26 mouse cellular contexts compared by ENCODE assay signal in genomic region chr17:65681516-65681915, GRCm38 (mm10). TPM values are rescaled to one million over a fixed set of nuclear protein-coding genes. Genes with fewer than 3 reads are reported as not detected.
DNase-seq lines count a peak whose midpoint lies in the region; ATAC-seq and TF ChIP-seq lines count a peak whose summit lies in the region.
"Had no signal": no experiment of that assay in that cellular context is flagged by ENCODE, and none has a peak within 500 bp of the region (broad histone marks: within the 10 kb centered on the region; RNA-seq: fewer than 3 reads in every experiment).

No protein-coding gene starts in this region.

- no peak overlapping the region for H3K9ac ChIP-seq in heart, adult 2 months (ENCODE audit: low read depth, low read length)
- H3K9ac ChIP-seq in intestine, postnatal 0 days (ENCODE audit: low read depth, low read length): no peak overlapping the region
- H3K9ac ChIP-seq: forebrain, embryonic 13.5 days; forebrain, postnatal 0 days; heart, embryonic 12.5 days; hindbrain, embryonic 15.5 days had no signal

- no peaks in the 10 kb centered on the region for H3K27me3 ChIP-seq in heart, embryonic 10.5 days (ENCODE audit: insufficient read depth, poor library complexity, severe bottlenecking)
- no peaks in the 10 kb centered on the region for H3K27me3 ChIP-seq in heart, adult 2 months (ENCODE audit: control insufficient read depth, insufficient read depth, low read length)
- H3K27me3 ChIP-seq in intestine, postnatal 0 days (replicated peaks; ENCODE audit: control insufficient read depth, insufficient read depth, low read length): no peaks in the 10 kb centered on the region
- H3K27me3 ChIP-seq: forebrain, embryonic 13.5 days; heart, embryonic 12.5 days; hindbrain, embryonic 15.5 days; Patski had no signal

- no peak for TF ChIP-seq POLR2A in heart, adult 2 months (IDR thresholded peaks at IDR 0.05; ENCODE audit: insufficient read depth, low read depth, low read length)

- H3K4me1 ChIP-seq in heart, embryonic 10.5 days: peaks cover 15% of the 10 kb centered on the region
- H3K4me1 ChIP-seq in heart, adult 2 months (ENCODE audit: control insufficient read depth, insufficient read depth, low read length): peaks cover 12% of the 10 kb centered on the region
- no peaks in the 10 kb centered on the region; the same call in 1 of the 2 replicates for H3K4me1 ChIP-seq in intestine, postnatal 0 days (replicated peaks; ENCODE audit: control insufficient read depth, insufficient read depth, low read length)

- intact Hi-C loops in heart, adult 2 months (cut with DNase I): no loop called here

- H3K4me3 ChIP-seq in heart, embryonic 10.5 days: no peak overlapping the region
- H3K4me3 ChIP-seq in heart, adult 2 months: no peak overlapping the region
- H3K4me3 ChIP-seq in intestine, postnatal 0 days (ENCODE audit: low read depth, low read length): no peak overlapping the region
- H3K4me3 ChIP-seq: embryonic facial prominence, embryonic 10.5 days; forebrain, embryonic 13.5 days; heart, embryonic 12.5 days; hindbrain, embryonic 15.5 days had no signal

- H3K36me3 ChIP-seq in heart, embryonic 10.5 days: no peaks in the 10 kb centered on the region
- no peaks in the 10 kb centered on the region for H3K36me3 ChIP-seq in heart, adult 2 months (ENCODE audit: control insufficient read depth, insufficient read depth, low read length)
- no peaks in the 10 kb centered on the region for H3K36me3 ChIP-seq in intestine, postnatal 0 days (ENCODE audit: control insufficient read depth, insufficient read depth)
- H3K36me3 ChIP-seq: embryonic facial prominence, embryonic 10.5 days; heart, embryonic 12.5 days; hindbrain, embryonic 15.5 days had no signal

- no peak for TF ChIP-seq EP300 in heart, adult 2 months (IDR thresholded peaks at IDR 0.05; ENCODE audit: insufficient read depth, low read depth, low read length)

- H3K79me2 ChIP-seq in heart, adult 2 months (replicated peaks; ENCODE audit: control insufficient read depth, insufficient read depth, low read length): no peaks in the 10 kb centered on the region

- WGBS in heart, embryonic 10.5 days: 78% methylated on average over 6 of the region's 6 CpGs
- WGBS in heart, adult 2 months: 87% methylated on average over 6 of the region's 6 CpGs
- 49% methylated on average over 6 of the region's 6 CpGs for WGBS in intestine, postnatal 0 days

- H3K4me2 ChIP-seq in intestine, postnatal 0 days (replicated peaks; ENCODE audit: low read depth): no peak overlapping the region
- H3K4me2 ChIP-seq: forebrain, embryonic 13.5 days; heart, embryonic 12.5 days; hindbrain, embryonic 15.5 days had no signal

- DNase-seq in adrenal gland, adult (ENCODE audit: inconsistent age in 2 of 2, low spot score in 1 of 2): peak; percentile 44 to 70
- no peak for DNase-seq in adrenal gland, postnatal 14 days
- peak; percentile 65 for DNase-seq in heart, embryonic 10.5 days (ENCODE audit: low spot score)
- DNase-seq in heart, adult 2 months: no peak
- peak; percentile 18 for DNase-seq in 416B (ENCODE audit: low read depth)
- DNase-seq in layer of hippocampus, postnatal 10 days (ENCODE audit: low spot score in 2 of 2): no peak
- DNase-seq in layer of hippocampus, adult 9-10 months (ENCODE audit: low spot score): no peak
- DNase-seq: cerebellum, adult 11-12 months; cerebellum, adult 9-10 months; cerebellum, postnatal 25 days; forebrain, postnatal 0 days; gastrocnemius, postnatal 25 days; heart, adult 18-20 months; heart, postnatal 36 days had no signal

- TF ChIP-seq CTCF in heart, adult 2 months (IDR thresholded peaks at IDR 0.05): no peak
- TF ChIP-seq CTCF in intestine, postnatal 0 days (IDR thresholded peaks at IDR 0.05; ENCODE audit: low read depth): no peak

- no peaks in the 10 kb centered on the region for H3K9me3 ChIP-seq in heart, embryonic 10.5 days
- H3K9me3 ChIP-seq in intestine, postnatal 0 days (ENCODE audit: control insufficient read depth): no peaks in the 10 kb centered on the region
- H3K9me3 ChIP-seq: embryonic facial prominence, embryonic 10.5 days; forebrain, embryonic 13.5 days; heart, embryonic 12.5 days; hindbrain, embryonic 15.5 days had no signal

- ATAC-seq in intestine, postnatal 0 days: peak; percentile 91
- ATAC-seq: activated CD4-positive, CD25-positive, alpha-beta regulatory T cell, adult 4 months; forebrain, embryonic 13.5 days; forebrain, postnatal 0 days; Patski had no signal

- no peak overlapping the region for H3K27ac ChIP-seq in heart, embryonic 10.5 days
- no peak overlapping the region for H3K27ac ChIP-seq in heart, adult 2 months
- H3K27ac ChIP-seq in intestine, postnatal 0 days (ENCODE audit: low read depth, low read length): peak overlapping the region; percentile 46; the same call in 1 of the 2 replicates
- H3K27ac ChIP-seq: embryonic facial prominence, embryonic 10.5 days; forebrain, embryonic 13.5 days; hindbrain, embryonic 15.5 days had no signal

RNA-seq across cellular contexts. Expression of gene Txndc2, which starts 39.5 kb away (rescaled TPM):
- 11.9 and 12.5 TPM in 2 replicates for total RNA-seq in adrenal gland, postnatal 14 days (2021)
- 0.12 TPM in 1 of 2 replicates, not detected in the other for polyA plus RNA-seq in heart, embryonic 10.5 days (2016; fragmentation: Nextera tagmentation; extraction: Ambion mirVana)
- total RNA-seq in heart, adult 2 months (2021): not detected
- 0.09 and 0.12 TPM in 2 replicates for polyA plus RNA-seq in heart, adult 2 months (2012; rRNA removed)
- not detected in 2 replicates for polyA plus RNA-seq in intestine, postnatal 0 days (2015; fragmentation: Nextera tagmentation; extraction: Ambion mirVana)
- total RNA-seq in layer of hippocampus, postnatal 10 days (2021): under 1 TPM; 0.18 to 0.32 TPM
- total RNA-seq: gastrocnemius, adult 18-20 months; gastrocnemius, postnatal 25 days; heart, adult 18-20 months; heart, postnatal 36 days; MEL had no signal
- polyA plus RNA-seq: activated CD4-positive, CD25-positive, alpha-beta regulatory T cell, adult 4 months; embryonic facial prominence, embryonic 14.5 days; forebrain, postnatal 0 days; heart, embryonic 12.5 days; heart, embryonic 16.5 days; hindbrain, embryonic 11.5 days; Patski had no signal

Comparison
In these comparisons a context has a peak if more than half of its experiments do, and no peak if none do; other contexts are left out.
1. DNase-seq: peak in adrenal gland, adult (2 of 2), heart, embryonic 10.5 days (single experiment) and 416B (single experiment); none in adrenal gland, postnatal 14 days (single experiment), heart, adult 2 months (0 of 2), layer of hippocampus, postnatal 10 days (0 of 2) and layer of hippocampus, adult 9-10 months (single experiment).